Mouse (Mus musculus): Measurements from ENCODE around the gene Olfr965.

DNA sequence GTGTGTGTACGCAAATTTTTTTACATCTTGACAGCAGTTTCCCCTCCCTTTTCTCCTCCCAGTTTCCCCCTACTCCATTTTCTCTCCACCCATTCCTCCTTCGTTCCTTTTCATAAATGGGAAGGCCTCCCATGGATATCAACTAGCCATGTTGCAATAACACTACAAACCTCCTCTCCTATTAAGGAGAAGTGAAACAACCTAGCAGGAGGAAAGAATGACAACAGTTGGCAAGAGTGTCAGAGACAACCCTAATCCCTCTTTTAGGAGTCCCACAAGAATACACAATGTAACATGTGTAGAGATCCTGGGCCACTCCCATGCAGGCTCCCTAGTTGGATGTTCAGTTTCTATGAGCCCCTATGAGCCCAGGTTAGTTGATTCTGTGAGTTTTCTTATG, 36.3 kb upstream of the Olfr965 start:
- TF ChIP-seq CTCF (IDR thresholded peaks at IDR 0.05; ENCODE audit: low read depth) (no peak), EP300 (IDR thresholded peaks at IDR 0.05; ENCODE audit: low read depth) (no peak)
